Mouse (Mus musculus): Measurements from ENCODE around the gene Dgkh. TPM values are rescaled to one million over a fixed set of nuclear protein-coding genes. Genes with fewer than 3 reads are reported as not detected.

Dgkh gene
- polyA plus RNA-seq, 1 experiment from 2014 or later: 0.48 TPM

DNA sequence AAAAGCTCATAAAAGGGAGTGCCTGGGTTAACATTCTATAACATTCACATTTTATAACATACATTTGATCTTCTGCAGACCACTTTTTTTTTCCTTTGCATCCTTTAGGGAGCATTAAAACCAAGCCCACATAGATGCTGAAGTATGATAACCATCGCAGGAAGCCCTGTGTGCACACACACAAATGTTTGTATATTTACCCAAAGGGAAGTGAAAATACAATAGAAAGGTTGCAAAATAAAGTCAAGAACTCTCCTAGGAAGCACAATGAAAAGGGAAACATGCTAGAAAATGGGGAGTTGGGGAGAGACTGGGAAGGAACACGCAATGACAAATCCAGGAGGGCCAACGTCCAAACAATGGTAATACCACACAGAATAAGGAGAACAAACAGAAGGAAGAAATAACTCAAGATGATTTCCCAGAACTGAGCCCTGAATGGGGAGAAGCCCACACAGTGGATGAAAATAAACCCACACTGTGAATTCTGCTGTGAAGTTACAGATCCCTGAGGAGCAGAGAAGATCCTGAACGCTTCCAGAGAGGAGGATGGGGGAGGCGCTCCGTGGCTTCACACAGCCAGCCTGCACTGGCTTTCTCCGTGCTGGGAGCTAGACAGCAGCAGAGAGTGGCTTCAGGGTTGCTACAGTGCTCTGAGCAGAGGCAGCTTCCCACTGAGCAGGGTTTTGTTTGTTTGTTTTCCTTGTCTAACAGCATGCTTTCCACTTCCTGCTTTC lies 54.6 kb downstream of the Dgkh start:
- no peak for ATAC-seq
- H3K9ac ChIP-seq (replicated peaks): no peak overlapping the region
- 31% methylated on average over 7 of the region's 7 CpGs for WGBS (ENCODE audit: insufficient replicate concordance)
- H3K4me3 ChIP-seq (ENCODE audit: low read depth, low read length): no peak overlapping the region
- no peaks in the 10 kb centered on the region for H3K9me3 ChIP-seq (ENCODE audit: low read length)
- no peak for DNase-seq
- no peaks in the 10 kb centered on the region for H3K27me3 ChIP-seq (ENCODE audit: insufficient read depth, low read length)
- no peaks in the 10 kb centered on the region for H3K36me3 ChIP-seq (replicated peaks; ENCODE audit: insufficient read depth, low read length)
- TF ChIP-seq CTCF (IDR thresholded peaks at IDR 0.05; ENCODE audit: low read depth): no peak
- no peak for TF ChIP-seq EP300 (IDR thresholded peaks at IDR 0.05; ENCODE audit: low read depth)
- H3K4me1 ChIP-seq (ENCODE audit: insufficient read depth): peaks cover 7% of the 10 kb centered on the region
- no peak overlapping the region for H3K27ac ChIP-seq (ENCODE audit: low read depth)
- H3K4me2 ChIP-seq (ENCODE audit: low read depth, low read length): peak overlapping the region; percentile 13; the same call in 1 of the 2 replicates

DNA sequence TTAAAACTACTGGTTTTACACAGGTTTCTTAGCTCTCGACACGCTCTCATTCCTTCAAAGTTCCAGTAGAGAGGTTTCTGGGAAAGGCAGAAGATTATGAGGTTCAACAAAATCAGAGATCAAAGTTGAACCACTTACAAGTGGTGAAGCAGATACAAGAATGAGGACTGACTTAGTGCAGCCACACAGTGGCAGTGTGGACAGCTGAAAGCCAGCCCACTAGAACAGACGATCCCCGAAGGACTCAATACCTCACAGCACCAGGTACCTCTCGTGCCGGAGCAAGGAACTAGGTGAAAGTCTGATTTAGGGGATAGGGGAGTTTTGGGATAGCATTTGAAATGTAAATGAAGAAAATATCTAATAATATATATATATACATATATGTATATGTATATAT lies 56.1 kb downstream of the Dgkh start:
- TF ChIP-seq EP300 (IDR thresholded peaks at IDR 0.05; ENCODE audit: low read depth) (no peak), CTCF (IDR thresholded peaks at IDR 0.05; ENCODE audit: low read depth) (peak; percentile 45)
- Histone ChIP-seq H3K27ac (ENCODE audit: low read depth) (no peak overlapping the region), H3K9ac (replicated peaks) (no peak overlapping the region), H3K9me3 (ENCODE audit: low read length) (no peaks in the 10 kb centered on the region), H3K27me3 (ENCODE audit: insufficient read depth, low read length) (no peaks in the 10 kb centered on the region), H3K4me2 (ENCODE audit: low read depth, low read length) (no peak overlapping the region), H3K36me3 (replicated peaks; ENCODE audit: insufficient read depth, low read length) (no peaks in the 10 kb centered on the region), H3K4me1 (ENCODE audit: insufficient read depth) (peaks cover 7% of the 10 kb centered on the region), H3K4me3 (ENCODE audit: low read depth, low read length) (no peak overlapping the region)
- ATAC-seq (no peak), DNase-seq (no peak)
- WGBS (ENCODE audit: insufficient replicate concordance): 62% methylated on average over 6 of the region's 6 CpGs

- no peak for TF ChIP-seq CTCF (IDR thresholded peaks at IDR 0.05; ENCODE audit: low read depth)
- no peak for TF ChIP-seq EP300 (IDR thresholded peaks at IDR 0.05; ENCODE audit: low read depth)
- DNase-seq (no peak), ATAC-seq (no peak)
These were observed 58.0 kb downstream of the Dgkh start for GRCm38 (mm10) chr14:78674606-78675005.

DNA sequence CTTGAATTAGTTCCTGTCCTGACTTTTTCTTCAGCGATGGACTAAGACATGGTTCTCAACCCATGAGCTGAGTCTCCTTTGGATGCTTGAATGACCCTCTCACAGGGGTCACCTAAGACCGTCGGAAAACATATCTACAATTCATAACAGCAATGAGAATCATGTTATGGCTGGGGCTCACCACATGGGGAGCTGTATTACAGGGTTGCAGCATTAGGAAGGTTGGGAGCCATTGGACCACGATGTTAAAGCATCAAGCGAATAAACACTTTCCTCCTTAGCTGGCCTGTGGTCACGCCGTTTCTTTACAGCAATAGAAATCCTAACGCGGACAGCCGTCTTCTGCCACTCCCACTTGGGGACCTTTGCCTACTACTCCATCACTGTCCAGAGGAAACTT lies 62.6 kb downstream of the Dgkh start:
- H3K27me3 ChIP-seq (ENCODE audit: insufficient read depth, low read length): no peaks in the 10 kb centered on the region
- H3K27ac ChIP-seq (ENCODE audit: low read depth): no peak overlapping the region
- H3K9me3 ChIP-seq (ENCODE audit: low read length): no peaks in the 10 kb centered on the region
- 71% methylated on average over 10 of the region's 10 CpGs for WGBS (ENCODE audit: insufficient replicate concordance)
- DNase-seq (no peak), ATAC-seq (0 out of 2 replicates have a peak, but pooled peaks have one; percentile 25)
- H3K36me3 ChIP-seq (replicated peaks; ENCODE audit: insufficient read depth, low read length): no peaks in the 10 kb centered on the region
- H3K4me1 ChIP-seq (ENCODE audit: insufficient read depth): no peaks in the 10 kb centered on the region
- TF ChIP-seq EP300 (IDR thresholded peaks at IDR 0.05; ENCODE audit: low read depth) (no peak), CTCF (IDR thresholded peaks at IDR 0.05; ENCODE audit: low read depth) (peak; percentile 65)
- H3K9ac ChIP-seq (replicated peaks): no peak overlapping the region
- H3K4me3 ChIP-seq (ENCODE audit: low read depth, low read length): no peak overlapping the region
- no peak overlapping the region for H3K4me2 ChIP-seq (ENCODE audit: low read depth, low read length)

More at GRCm38 (mm10) chr14:78674606-78675005, 58.0 kb downstream of the Dgkh start:
- Histone ChIP-seq H3K9ac (replicated peaks) (no peak overlapping the region), H3K27me3 (ENCODE audit: insufficient read depth, low read length) (no peaks in the 10 kb centered on the region), H3K27ac (ENCODE audit: low read depth) (no peak overlapping the region), H3K36me3 (replicated peaks; ENCODE audit: insufficient read depth, low read length) (no peaks in the 10 kb centered on the region), H3K4me1 (ENCODE audit: insufficient read depth) (peaks cover 7% of the 10 kb centered on the region), H3K4me2 (ENCODE audit: low read depth, low read length) (0 out of 2 replicates have a peak overlapping the region, but pooled peaks have one; percentile 9), H3K4me3 (ENCODE audit: low read depth, low read length) (no peak overlapping the region), H3K9me3 (ENCODE audit: low read length) (no peaks in the 10 kb centered on the region)
- WGBS (ENCODE audit: insufficient replicate concordance): 77% methylated on average over 9 of the region's 9 CpGs

GRCm38 (mm10) chr14:78668291-78668690 lies 64.3 kb downstream of the Dgkh start:
- H3K27me3 ChIP-seq (ENCODE audit: insufficient read depth, low read length): no peaks in the 10 kb centered on the region
- H3K4me1 ChIP-seq (ENCODE audit: insufficient read depth): no peaks in the 10 kb centered on the region
- WGBS (ENCODE audit: insufficient replicate concordance): 19% methylated on average over 6 of the region's 6 CpGs
- DNase-seq (peak; percentile 76), ATAC-seq (peak; percentile 67)
- no peaks in the 10 kb centered on the region for H3K9me3 ChIP-seq (ENCODE audit: low read length)
- H3K27ac ChIP-seq (ENCODE audit: low read depth): no peak overlapping the region
- no peak overlapping the region for H3K4me2 ChIP-seq (ENCODE audit: low read depth, low read length)
- no peak overlapping the region for H3K4me3 ChIP-seq (ENCODE audit: low read depth, low read length)
- H3K36me3 ChIP-seq (replicated peaks; ENCODE audit: insufficient read depth, low read length): no peaks in the 10 kb centered on the region
- peak; percentile 96 for TF ChIP-seq CTCF (IDR thresholded peaks at IDR 0.05; ENCODE audit: low read depth)
- no peak for TF ChIP-seq EP300 (IDR thresholded peaks at IDR 0.05; ENCODE audit: low read depth)
- H3K9ac ChIP-seq (replicated peaks): no peak overlapping the region

DNA sequence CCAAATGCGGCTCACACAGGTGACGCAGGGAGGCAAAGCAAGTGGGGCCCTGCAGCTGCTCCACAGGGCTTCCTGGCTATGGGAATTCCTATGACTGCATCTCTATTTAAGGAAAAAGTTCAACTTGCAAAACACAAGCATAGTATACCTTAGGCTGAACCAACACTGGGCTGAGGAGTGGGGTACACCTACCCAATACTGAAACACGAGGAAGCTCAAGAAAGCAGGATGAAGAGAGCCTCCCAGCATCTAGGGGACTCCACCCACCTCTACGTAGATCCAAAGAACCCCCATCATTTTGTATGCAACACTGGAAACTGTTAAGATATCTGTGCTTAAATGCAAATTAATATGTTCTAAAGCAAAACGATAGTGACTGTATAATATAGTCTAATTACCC lies 64.8 kb downstream of the Dgkh start:
- TF ChIP-seq EP300 (IDR thresholded peaks at IDR 0.05; ENCODE audit: low read depth) (no peak), CTCF (IDR thresholded peaks at IDR 0.05; ENCODE audit: low read depth) (no peak)

More for the DNA sequence above, 64.8 kb downstream of the Dgkh start:
- no peaks in the 10 kb centered on the region for H3K27me3 ChIP-seq (ENCODE audit: insufficient read depth, low read length)
- H3K27ac ChIP-seq (ENCODE audit: low read depth): no peak overlapping the region
- H3K4me2 ChIP-seq (ENCODE audit: low read depth, low read length): no peak overlapping the region
- no peaks in the 10 kb centered on the region for H3K36me3 ChIP-seq (replicated peaks; ENCODE audit: insufficient read depth, low read length)
- no peak overlapping the region for H3K4me3 ChIP-seq (ENCODE audit: low read depth, low read length)
- 59% methylated on average over 5 of the region's 5 CpGs for WGBS (ENCODE audit: insufficient replicate concordance)
- ATAC-seq (no peak), DNase-seq (no peak)
- H3K9ac ChIP-seq (replicated peaks): no peak overlapping the region
- H3K9me3 ChIP-seq (ENCODE audit: low read length): no peaks in the 10 kb centered on the region
- no peaks in the 10 kb centered on the region for H3K4me1 ChIP-seq (ENCODE audit: insufficient read depth)

All from liver, postnatal 0 days (tissue).